Mouse (Mus musculus) lung, adult 18-20 months (tissue): ENCODE measurements around the gene Sertad2.

Source experiments
- DNase-seq, 2 experiments: peaks; one replicate each; pipeline ENCODE4 v3.0.0; 2022; ENCODE audit warnings: mixed read lengths in 2 of 2

Sertad2 gene

GRCm38 (mm10) chr11:20542739-20543452 is at the start of gene Sertad2:
Gene Sertad2, plus strand, starts transcription at chr11:20543253.
- peak; percentile 100 for DNase-seq

GRCm38 (mm10) chr11:20493922-20494626 is 49.0 kb upstream of the Sertad2 start:
- no peak for DNase-seq

- no peak for DNase-seq
Measured at GRCm38 (mm10) chr11:20500516-20500915, 42.5 kb upstream of the Sertad2 start.

DNA sequence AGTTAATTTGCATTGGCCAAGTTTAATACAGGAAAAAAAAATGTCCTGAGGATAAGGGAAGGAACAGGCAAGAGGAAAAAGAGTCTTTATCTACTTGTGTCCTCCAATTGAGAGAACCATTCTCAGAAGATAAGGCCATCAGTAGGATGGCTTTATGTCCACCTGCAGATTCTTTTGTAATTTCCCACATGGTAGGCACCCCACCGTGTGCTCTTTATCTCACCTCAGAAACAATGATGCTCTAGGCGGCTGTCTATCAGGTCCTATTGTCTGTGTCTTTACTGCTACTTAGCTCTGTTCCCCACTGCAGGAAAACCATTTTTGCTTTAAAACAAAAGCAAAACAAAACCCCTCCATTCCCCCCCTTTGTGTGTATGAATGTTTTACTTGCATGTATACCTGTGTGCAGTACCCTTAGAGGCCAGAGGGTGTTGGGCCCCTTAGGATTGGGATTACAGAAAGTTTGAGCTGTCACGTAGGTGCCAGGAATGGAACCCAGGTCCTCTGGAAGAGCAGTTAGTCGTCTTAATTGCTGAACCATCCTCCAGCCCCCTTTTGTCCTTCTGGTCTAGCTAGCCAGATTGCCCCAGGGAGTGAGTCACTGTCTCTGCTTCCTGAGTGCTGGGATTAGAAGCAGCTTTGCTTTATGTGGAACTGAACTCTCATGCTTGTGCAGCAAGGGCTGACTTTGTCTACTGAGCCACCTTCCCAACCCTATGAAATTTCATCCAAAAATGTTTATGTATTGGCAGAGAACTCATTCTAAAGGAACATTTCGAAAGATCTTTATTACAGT is 41.7 kb upstream of the Sertad2 start:
- DNase-seq: no peak

GRCm38 (mm10) chr11:20513574-20513973 is 29.5 kb upstream of the Sertad2 start:
- no peak for DNase-seq

GRCm38 (mm10) chr11:20514757-20515156 is 28.3 kb upstream of the Sertad2 start:
- DNase-seq: no peak

- DNase-seq: peak; percentile 13 to 53
Measured at GRCm38 (mm10) chr11:20521321-20521720, 21.7 kb upstream of the Sertad2 start.

- no peak for DNase-seq
Measured at GRCm38 (mm10) chr11:20522750-20523149, 20.3 kb upstream of the Sertad2 start.

DNA sequence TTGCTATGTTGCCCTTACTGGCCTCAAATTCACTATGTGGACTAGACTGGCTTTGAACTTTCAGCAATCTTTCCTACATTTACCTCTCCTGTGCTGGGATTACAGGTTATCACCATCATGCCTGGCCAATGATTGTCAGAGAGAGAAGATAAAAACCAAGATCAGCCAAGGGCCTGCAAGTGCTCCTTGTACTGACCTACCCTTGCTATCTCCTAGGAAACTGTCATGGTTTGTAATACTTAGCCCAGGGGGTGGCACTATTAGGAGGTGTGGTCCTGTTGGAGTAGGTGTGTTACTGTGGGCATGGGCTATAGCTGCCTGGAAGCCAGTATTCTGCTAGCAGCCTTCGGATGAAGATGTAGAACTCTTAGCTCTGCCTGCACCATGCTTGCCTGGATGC is 18.6 kb upstream of the Sertad2 start:
- no peak for DNase-seq

DNA sequence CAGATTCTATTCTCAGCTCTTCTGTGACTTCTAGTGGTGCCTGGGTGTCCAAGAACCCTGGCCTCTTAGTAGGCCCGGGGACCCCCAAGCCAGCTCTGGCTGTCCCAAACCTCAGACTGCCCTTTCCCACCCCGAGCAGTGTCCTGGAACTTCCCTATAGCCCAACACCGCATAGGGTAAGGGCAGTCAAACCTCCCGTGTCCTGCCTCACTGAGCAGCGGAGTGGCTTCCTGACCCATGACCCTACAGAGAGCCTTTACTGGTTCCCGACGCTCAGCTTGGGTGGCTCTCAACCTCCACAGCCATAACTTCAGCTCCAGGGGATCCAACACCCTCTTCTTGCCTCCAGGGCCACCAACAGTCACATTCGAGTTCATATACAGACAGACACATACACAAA is 17.1 kb upstream of the Sertad2 start:
- no peak for DNase-seq

DNA sequence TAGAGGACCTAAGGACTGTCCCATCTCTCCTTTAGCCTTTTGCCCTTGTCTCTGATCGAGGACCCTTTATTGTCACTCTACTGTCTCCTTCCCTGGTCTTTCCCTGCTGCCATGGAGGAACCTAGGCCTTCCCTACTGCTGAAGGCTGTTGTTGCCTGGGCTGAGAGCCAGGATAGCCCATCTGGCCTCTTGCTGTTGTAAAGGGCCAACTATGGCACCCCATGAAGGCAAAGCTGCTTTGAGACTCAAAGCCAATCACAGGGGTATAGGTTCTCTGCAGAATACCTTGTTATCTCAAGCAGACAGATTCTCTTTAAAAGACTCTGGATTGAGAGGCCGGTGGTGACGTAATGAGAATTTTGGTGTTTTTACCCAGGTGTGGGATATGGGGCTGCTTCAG is 15.2 kb upstream of the Sertad2 start:
- DNase-seq: no peak

- no peak for DNase-seq
Measured at GRCm38 (mm10) chr11:20531682-20531991, 11.4 kb upstream of the Sertad2 start.

GRCm38 (mm10) chr11:20531992-20532881 is 10.8 kb upstream of the Sertad2 start:
- DNase-seq: peak; percentile 72 to 81

DNA sequence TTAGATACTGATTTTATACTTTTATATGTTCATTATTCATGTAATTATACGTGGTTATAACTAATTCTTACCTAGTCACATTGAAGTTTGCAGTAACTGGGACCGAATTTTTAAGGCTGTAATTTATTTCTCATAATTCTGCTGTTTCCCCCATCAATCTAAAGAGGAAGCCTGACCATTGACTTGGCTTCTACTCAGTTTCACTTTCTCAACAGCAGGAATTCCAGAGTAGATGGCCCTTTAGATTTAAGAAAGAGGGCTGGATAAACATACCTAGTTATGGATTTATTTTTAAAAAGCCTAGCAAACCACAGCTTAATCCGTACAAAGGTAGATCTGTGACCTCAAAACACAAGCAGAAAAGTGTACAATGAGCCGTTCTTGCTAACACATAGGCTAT is 9.8 kb upstream of the Sertad2 start:
- DNase-seq: no peak

- no peak for DNase-seq
Measured at GRCm38 (mm10) chr11:20537221-20537620, 5.8 kb upstream of the Sertad2 start.

DNA sequence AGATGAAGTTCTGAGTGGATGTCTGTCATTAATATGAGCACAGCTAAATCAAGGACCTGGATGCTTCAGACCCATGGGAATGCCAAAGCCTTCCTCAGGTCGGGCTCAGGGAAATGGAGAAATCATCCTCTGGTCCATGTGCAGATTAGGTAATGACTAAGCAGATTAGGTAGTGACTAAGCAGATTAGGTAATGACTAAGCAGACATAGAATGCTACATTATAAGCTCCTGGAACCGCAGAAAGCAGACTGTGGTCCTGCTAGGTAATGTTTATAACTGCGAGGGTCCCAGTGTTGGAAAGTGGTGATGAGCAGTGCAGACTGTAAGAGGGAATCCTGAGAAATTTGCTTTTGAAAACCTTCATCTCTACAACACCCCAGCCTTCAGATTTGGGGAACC is 4.6 kb upstream of the Sertad2 start:
- DNase-seq: no peak

DNA sequence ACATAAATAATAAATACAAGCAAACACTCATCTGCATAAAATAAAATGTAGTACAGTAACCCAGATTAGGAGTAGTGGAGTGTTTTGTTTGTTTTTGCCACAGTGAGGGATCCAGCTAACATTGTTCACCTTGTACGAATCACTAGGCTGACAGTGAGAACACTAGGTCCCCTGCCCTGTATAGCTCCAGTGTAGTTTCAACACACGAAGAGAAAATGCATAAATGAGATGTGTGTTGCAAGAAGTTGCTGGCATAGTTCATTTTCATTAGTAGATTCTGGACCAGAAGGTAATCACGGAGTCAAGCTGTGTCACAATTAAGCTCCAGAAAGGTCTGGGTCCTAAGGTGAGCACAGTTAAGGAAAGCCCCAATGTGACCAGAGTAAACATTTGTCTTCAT is 1.8 kb upstream of the Sertad2 start:
- no peak for DNase-seq

GRCm38 (mm10) chr11:20541995-20542637 is 937 bp upstream of the Sertad2 start:
- DNase-seq: no peak

- peak; percentile 29 to 40 for DNase-seq
Measured at GRCm38 (mm10) chr11:20543453-20544120, 534 bp downstream of the Sertad2 start.

- no peak for DNase-seq
Measured at GRCm38 (mm10) chr11:20544376-20544775, 1.3 kb downstream of the Sertad2 start.

DNA sequence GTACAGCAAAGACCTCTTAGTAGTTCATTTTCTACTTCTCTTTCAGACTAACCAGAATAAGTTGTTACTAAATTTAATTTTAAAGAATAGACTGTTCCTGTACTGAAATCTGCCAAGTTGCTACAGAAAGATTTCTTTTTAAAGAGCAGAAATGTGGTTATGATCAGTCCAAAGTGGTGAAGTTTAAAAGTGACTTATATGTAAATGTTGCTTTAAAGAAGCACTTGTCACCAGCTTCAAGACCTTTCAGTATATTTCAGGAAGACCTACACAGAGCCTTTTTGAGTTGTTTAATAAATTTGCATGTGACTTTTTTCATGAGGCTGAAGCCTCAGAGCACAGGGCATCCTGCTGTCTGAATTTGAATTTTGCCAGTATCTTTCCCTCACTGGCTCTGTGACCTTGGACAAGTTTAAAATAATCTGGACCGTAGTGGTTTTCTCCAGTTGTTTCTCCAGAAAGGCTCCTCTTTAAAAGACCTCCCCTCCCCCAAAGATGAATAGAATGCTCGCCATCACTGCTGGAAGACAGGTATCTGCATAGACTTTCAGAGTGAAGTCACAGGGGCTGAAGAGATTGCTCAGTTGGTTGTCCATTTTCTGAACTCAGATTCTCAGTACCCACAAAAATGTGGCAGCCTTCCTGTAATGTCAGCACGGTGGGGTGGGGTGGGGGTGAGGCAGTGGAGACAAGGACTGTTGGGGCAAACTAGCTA is 1.9 kb downstream of the Sertad2 start:
- DNase-seq: no peak
